Mouse (Mus musculus) kidney, embryonic 16.5 days (tissue): Measurements from ENCODE around the gene Fscn2. TPM values are rescaled to one million over a fixed set of nuclear protein-coding genes. Genes with fewer than 3 reads are reported as not detected.

Experiments used
- ATAC-seq: fragments of 200-750 bp; cut with Nextera tagmentation; 2 replicates; pipeline ENCODE4 v1.8.0; 2017; ENCODE audit warnings: moderate TSS enrichment; ENCODE audit not compliant: low FRiP score, low TSS enrichment
- H3K27ac ChIP-seq: fragments of 300-500 bp; sonication (generic); 2 replicates; pipeline ENCODE4 v1.5.1; 2014; ENCODE audit warnings: low read length
- H3K27me3 ChIP-seq: fragments of 300-500 bp; sonication (generic); 2 replicates; pipeline ENCODE4 v1.6.1; 2014; ENCODE audit warnings: low read length, control low read depth, mixed read lengths; ENCODE audit not compliant: insufficient read depth
- H3K36me3 ChIP-seq: fragments of 300-500 bp; sonication (generic); 2 replicates; pipeline ENCODE4 v1.6.1; 2014; ENCODE audit warnings: low read length, control low read depth, mixed read lengths; ENCODE audit not compliant: insufficient read depth
- H3K4me1 ChIP-seq: fragments of 300-500 bp; sonication (generic); 2 replicates; pipeline ENCODE4 v1.6.1; 2014; ENCODE audit warnings: low read length, control low read depth, mixed read lengths; ENCODE audit not compliant: insufficient read depth
- H3K4me2 ChIP-seq: fragments of 300-500 bp; sonication (generic); replicated peaks from 2 replicates; pipeline ENCODE4 v1.6.1; 2014; ENCODE audit warnings: low read depth, low read length
- H3K4me3 ChIP-seq: fragments of 300-500 bp; sonication (generic); 2 replicates; pipeline ENCODE4 v1.5.1; 2014; ENCODE audit warnings: mild to moderate bottlenecking, low read length
- H3K9ac ChIP-seq: fragments of 300-500 bp; sonication (generic); replicated peaks from 2 replicates; pipeline ENCODE4 v1.6.1; 2014; ENCODE audit warnings: low read length
- H3K9me3 ChIP-seq: fragments of 300-500 bp; sonication (generic); 2 replicates; pipeline ENCODE4 v1.6.1; 2016; ENCODE audit warnings: low read length, control low read depth
- WGBS: fragments of 180-500 bp; shearing (Covaris S2); extraction: QIAGEN DNeasy Blood & Tissue Kit; methylation state at CpG from one replicate; pipeline ENCODE4 v1.1.7; 2014; 5-methylcytosine and 5-hydroxymethylcytosine counted together
- polyA plus RNA-seq: library from polyadenylated mRNA; unstranded; fragments of >200 nt; fragmentation: Nextera tagmentation; extraction: Ambion mirVana; gene quantifications from 2 replicates; pipeline ENCODE4 v1.2.1, GENCODE M21; 2015

Gene Fscn2
- 0.72 and 0.82 TPM in 2 replicates for polyA plus RNA-seq

DNA sequence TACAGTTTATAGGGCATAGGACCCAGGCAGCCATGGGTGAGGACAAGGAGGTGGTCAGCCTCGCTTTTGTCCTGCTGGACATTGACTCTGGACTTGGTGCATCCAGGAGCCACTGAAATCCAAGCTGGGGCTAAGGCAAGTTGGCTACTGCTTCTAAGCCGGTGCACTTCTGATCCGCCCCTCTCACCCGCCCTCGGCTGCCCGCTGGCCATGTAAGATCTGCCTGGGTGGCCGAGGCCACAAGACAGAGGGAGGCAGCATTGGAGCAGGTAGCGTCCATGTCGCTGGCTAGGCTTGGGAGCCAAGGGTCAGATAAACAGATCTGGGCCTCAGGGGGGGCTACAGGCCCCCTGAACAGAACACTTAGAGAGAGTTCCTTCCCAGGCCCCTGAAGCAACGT lies at the start of gene Fscn2:
Gene Fscn2 (plus strand): TSS at position 240 of the 400 bp plus-strand sequence.
- H3K27ac ChIP-seq = peak within 1 kb of the TSS; percentile 9; the same call in 1 of the 2 replicates
- no peaks in the 10 kb centered on the region for H3K9me3 ChIP-seq
- peaks cover 44% of the 10 kb centered on the region for H3K4me1 ChIP-seq
- H3K9ac ChIP-seq = no peak within 1 kb of the TSS
- no peak for ATAC-seq
- 40% methylated on average over 10 of the region's 10 CpGs for WGBS
- no peak within 1 kb of the TSS for H3K4me3 ChIP-seq
- H3K27me3 ChIP-seq = no peaks in the 10 kb centered on the region
- no peak within 1 kb of the TSS for H3K4me2 ChIP-seq
- H3K36me3 ChIP-seq = no peaks in the 10 kb centered on the region

DNA sequence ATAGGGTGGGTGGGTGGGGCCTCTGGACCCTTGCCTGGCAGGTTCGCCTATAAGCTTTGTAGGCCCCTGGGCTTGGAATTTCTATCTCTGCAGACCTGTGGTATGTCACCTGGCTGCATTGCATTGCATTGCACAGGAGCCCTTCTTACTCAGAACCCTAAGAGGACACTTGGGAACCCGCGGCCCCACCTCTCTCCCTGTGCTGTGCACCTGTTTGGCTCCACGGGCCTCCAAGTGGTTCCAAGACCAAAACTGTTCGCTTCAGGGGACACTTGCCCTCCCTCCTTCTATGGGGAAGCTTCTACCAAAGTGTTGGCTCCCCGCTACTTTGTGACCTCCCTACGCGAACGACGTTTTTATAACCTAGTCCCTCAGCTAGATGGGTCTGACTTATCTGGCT lies 49.8 kb upstream of the Fscn2 start:
- H3K27me3 ChIP-seq = no peaks in the 10 kb centered on the region
- H3K4me3 ChIP-seq = peak overlapping the region; percentile 44
- peaks cover 49% of the 10 kb centered on the region for H3K4me1 ChIP-seq
- no peaks in the 10 kb centered on the region for H3K9me3 ChIP-seq
- H3K36me3 ChIP-seq = no peaks in the 10 kb centered on the region
- no peak; the same call in 1 of the 2 replicates for ATAC-seq
- H3K4me2 ChIP-seq = peak overlapping the region; percentile 79
- peak overlapping the region; percentile 73 for H3K9ac ChIP-seq
- 45% methylated on average over 10 of the region's 10 CpGs for WGBS
- peak overlapping the region; percentile 95 for H3K27ac ChIP-seq

DNA sequence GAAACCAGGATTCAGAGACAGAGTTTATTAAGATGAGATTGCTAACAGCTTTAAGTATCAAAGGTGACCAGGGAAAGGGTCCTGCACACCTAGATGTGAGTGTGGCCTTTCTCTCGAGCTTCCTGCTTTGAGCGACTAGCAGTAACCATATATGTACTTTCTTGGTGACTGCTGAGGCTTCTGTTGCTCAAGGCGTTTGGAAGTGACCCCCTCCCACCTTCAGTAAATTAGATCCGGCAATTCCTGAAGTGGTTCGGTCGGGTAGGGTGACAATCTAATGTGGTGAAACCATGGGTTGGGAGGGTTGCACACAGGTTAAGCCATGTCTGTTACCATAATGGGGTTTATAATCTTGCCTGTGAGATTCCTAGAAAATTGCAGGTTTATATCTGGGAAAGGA lies 49.3 kb upstream of the Fscn2 start:
- H3K4me2 ChIP-seq = no peak overlapping the region
- H3K9me3 ChIP-seq = no peaks in the 10 kb centered on the region
- peak overlapping the region; percentile 25; the same call in 1 of the 2 replicates for H3K27ac ChIP-seq
- H3K4me1 ChIP-seq = peaks cover 48% of the 10 kb centered on the region
- ATAC-seq = no peak
- no peaks in the 10 kb centered on the region for H3K36me3 ChIP-seq
- WGBS = 51% methylated on average over 6 of the region's 6 CpGs
- H3K9ac ChIP-seq = no peak overlapping the region
- H3K4me3 ChIP-seq = no peak overlapping the region
- no peaks in the 10 kb centered on the region for H3K27me3 ChIP-seq

DNA sequence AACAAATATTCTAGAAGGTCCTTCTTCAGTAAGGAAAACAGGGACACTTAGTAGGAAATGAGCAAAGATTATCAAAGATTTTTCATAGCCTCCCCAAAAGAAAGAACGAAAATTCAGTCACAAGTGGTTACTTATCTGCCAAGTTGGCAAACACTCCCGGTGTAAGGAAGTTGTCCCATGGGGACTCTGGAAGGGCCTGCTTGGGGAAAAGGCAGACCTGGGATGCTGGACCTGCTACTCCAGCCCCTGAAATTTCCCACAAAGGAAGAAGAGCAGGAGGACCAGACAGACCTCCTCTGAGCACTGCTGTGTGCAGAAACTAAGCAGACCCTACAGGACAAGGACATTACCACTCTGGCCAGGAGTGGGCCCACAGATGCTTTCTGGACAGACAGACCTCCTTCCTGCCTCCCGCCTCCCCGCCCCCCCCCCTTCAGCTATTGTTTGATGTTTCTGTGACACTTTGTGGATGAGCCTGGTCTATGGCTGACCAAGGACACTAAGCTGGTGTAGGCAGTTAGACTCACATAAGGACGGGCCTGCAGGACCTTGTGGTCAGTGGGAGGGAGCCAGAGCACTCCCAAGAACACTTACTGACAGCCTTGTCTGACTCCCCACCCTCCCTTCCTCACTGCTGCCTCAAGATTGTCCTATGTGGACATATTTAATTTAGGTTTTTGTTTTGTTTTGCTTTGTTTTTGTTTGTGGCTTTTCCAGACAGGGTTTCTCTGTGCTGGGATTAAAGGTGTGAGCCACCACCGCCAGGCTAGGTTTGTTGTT lies 47.2 kb upstream of the Fscn2 start:
- no peak overlapping the region for H3K27ac ChIP-seq
- WGBS = 63% methylated on average over 6 of the region's 6 CpGs
- H3K27me3 ChIP-seq = no peaks in the 10 kb centered on the region
- no peak for ATAC-seq
- no peaks in the 10 kb centered on the region for H3K36me3 ChIP-seq
- H3K4me3 ChIP-seq = no peak overlapping the region
- H3K4me2 ChIP-seq = no peak overlapping the region
- peaks cover 37% of the 10 kb centered on the region for H3K4me1 ChIP-seq
- no peak overlapping the region for H3K9ac ChIP-seq
- H3K9me3 ChIP-seq = no peaks in the 10 kb centered on the region

DNA sequence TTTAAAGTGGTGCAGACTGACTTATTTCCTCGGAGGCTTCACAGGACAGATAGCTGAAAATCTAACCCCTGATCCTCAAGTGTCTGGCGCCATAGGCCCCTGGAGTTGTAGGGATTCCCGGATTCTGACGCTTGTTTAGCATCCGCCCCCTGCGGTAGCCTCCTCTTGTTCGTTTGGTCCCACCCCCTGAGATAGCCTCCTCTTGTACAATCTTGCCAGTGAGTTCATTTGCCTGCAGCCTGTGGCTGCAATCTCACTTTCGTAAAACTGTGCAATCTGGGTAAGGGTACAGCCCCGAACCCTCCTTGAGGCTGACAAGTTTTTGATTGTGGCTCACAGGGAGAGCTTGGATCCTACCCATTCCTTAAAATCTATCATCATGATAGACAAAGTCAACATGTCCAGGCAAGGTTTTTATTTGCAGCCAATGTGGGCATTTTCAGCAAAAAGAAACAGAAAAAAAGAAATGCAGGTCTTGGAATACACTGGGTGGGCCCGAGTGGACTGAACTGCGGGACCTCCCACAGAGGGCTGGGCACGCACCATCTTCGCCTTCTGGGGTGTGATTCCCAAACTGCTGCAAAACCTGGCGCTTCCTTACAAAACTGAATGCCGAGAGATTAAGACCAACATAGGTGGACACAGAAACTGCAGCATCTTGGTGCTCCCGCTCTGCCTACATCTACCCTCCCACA lies 46.5 kb upstream of the Fscn2 start:
- WGBS = 58% methylated on average over 16 of the region's 16 CpGs
- H3K4me2 ChIP-seq = peak overlapping the region; percentile 65; the same call in 1 of the 2 replicates
- H3K27ac ChIP-seq = peak overlapping the region; percentile 99; the same call in 1 of the 2 replicates
- H3K9me3 ChIP-seq = no peaks in the 10 kb centered on the region
- no peaks in the 10 kb centered on the region for H3K27me3 ChIP-seq
- H3K36me3 ChIP-seq = no peaks in the 10 kb centered on the region
- peaks cover 37% of the 10 kb centered on the region for H3K4me1 ChIP-seq
- ATAC-seq = no peak
- no peak overlapping the region for H3K4me3 ChIP-seq
- no peak overlapping the region; the same call in 1 of the 2 replicates for H3K9ac ChIP-seq

DNA sequence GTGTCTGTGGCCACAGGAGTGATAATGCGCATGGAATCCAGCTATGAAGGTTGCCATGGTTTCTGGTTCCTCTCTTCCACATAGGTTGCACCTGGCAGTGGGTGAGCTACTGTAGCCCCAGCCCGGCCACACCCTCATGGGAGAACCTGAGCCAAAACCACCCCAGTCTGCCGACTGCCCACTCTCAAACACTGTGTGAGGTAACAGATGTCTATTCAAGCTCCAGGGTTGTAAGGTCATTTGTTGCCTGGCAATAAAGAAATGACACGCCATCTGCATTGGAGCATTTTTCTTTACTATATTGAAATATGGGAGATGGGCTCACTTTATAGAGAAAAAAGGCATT lies 45.9 kb upstream of the Fscn2 start:
- no peaks in the 10 kb centered on the region for H3K27me3 ChIP-seq
- no peak for ATAC-seq
- peak overlapping the region; percentile 65 for H3K4me2 ChIP-seq
- no peaks in the 10 kb centered on the region for H3K36me3 ChIP-seq
- H3K4me3 ChIP-seq = peak overlapping the region; percentile 57
- peak overlapping the region; percentile 63 for H3K9ac ChIP-seq
- peak overlapping the region; percentile 99 for H3K27ac ChIP-seq
- H3K9me3 ChIP-seq = no peaks in the 10 kb centered on the region
- 36% methylated on average over 4 of the region's 4 CpGs for WGBS
- H3K4me1 ChIP-seq = peaks cover 34% of the 10 kb centered on the region

DNA sequence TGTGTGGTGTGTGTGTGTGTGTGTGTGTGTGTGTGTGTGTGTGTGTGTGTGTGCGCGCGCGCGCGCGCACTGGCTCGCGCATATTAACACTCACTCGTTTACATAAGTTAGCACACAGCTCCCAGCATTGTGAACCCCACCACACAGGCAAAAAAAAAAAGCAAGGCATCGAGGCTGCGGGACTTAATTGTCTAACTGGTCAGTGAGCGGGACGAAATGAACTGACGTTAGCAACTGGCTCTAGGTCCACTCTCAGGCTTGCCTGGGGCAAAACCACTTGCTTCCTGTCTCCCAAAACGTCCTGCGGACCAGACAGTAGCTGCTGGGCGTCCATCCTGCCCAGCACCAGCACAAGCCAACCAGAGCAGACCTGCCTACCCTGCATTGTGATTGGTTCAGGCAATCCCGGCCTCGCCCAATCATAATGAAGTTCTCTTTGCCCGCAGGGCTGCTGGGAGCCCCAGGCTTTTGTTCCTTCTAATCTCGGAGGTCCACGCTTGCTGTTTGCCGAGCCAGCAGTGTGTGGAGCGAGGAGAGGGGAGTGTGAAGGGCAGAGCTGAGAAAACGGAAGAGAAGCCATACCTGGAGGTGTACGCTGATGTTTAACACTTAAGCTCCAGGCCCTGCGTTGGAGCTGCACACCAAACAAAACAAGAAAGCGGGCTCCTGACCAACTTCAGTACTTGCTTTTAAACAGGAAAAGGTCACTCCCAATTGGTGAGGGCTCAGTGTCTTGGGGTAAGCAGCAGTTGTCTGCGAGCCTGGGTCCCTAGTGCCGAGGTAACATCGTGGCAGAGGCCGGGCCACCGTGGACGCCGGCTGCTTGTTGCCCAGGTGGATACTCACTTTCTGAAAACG lies 45.3 kb upstream of the Fscn2 start:
- Histone ChIP-seq H3K9me3 (no peaks in the 10 kb centered on the region), H3K27ac (peak overlapping the region; percentile 99), H3K4me1 (peaks cover 30% of the 10 kb centered on the region), H3K4me3 (peak overlapping the region; percentile 57), H3K27me3 (no peaks in the 10 kb centered on the region), H3K9ac (peak overlapping the region; percentile 91), H3K4me2 (peak overlapping the region; percentile 65), H3K36me3 (no peaks in the 10 kb centered on the region)
- 3% methylated on average over 37 of the region's 37 CpGs for WGBS
- ATAC-seq = peak; percentile 97

DNA sequence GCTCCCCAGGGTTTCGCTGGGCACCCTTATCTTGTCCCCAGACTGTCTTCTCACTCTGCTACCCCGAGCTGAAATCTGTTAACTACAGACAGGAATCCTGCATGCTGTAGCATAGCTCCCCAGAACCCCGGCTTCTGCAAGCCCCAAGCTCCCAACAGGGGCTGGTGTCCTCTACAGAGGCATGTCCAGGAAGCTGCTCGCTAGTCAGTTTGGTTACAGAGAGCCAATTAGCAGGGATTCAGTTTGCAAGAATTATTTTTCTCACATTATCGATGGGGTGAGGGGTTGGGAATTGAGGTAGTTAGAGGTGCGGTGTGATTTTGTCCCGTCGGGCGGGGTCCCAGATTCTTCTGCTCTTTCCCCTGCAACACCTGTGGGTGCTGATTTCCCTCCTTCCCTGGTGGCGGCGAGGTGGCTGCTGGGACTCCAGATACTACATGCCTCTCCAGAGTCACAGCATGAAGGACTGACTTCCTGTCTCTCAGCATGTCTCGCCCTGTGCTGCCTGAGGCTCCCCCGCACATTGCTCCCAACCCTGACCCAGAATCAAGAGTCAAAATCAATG lies 44.6 kb upstream of the Fscn2 start:
- no peaks in the 10 kb centered on the region for H3K9me3 ChIP-seq
- peak overlapping the region; percentile 91 for H3K9ac ChIP-seq
- H3K27me3 ChIP-seq = no peaks in the 10 kb centered on the region
- H3K4me2 ChIP-seq = peak overlapping the region; percentile 65
- H3K36me3 ChIP-seq = no peaks in the 10 kb centered on the region
- H3K4me3 ChIP-seq = peak overlapping the region; percentile 57
- peaks cover 23% of the 10 kb centered on the region for H3K4me1 ChIP-seq
- ATAC-seq = peak; percentile 32; the same call in 1 of the 2 replicates
- peak overlapping the region; percentile 99 for H3K27ac ChIP-seq
- 12% methylated on average over 13 of the region's 13 CpGs for WGBS

DNA sequence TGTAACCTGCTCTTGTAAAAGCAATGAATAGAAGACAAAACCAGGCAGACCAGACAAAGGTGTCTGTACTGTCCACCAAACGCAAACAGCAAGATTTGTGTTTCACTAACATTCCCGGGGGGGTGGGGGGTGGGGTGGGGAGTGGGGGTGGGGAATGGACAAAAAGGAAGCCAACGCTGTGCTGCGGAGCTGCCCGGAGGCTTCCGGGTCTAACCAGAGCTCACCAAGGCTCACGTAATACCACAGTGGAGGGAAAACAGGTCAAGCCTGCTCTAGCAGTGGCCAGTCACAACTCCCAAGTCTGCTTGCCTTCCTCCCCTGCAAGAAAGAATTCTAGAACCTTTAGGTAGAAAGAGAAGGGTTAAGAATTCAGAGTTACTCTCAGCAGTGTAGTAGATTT lies 43.9 kb upstream of the Fscn2 start:
- H3K9ac ChIP-seq = peak overlapping the region; percentile 91
- H3K27ac ChIP-seq = peak overlapping the region; percentile 99
- 61% methylated on average over 7 of the region's 7 CpGs for WGBS
- peak overlapping the region; percentile 57; the same call in 1 of the 2 replicates for H3K4me3 ChIP-seq
- no peaks in the 10 kb centered on the region for H3K36me3 ChIP-seq
- H3K9me3 ChIP-seq = no peaks in the 10 kb centered on the region
- peak overlapping the region; percentile 65 for H3K4me2 ChIP-seq
- no peaks in the 10 kb centered on the region for H3K27me3 ChIP-seq
- no peak for ATAC-seq
- peaks cover 17% of the 10 kb centered on the region for H3K4me1 ChIP-seq
